Mouse (Mus musculus): ENCODE results near the gene Myo18a. TPM values are rescaled to one million over a fixed set of nuclear protein-coding genes. Genes with fewer than 3 reads are reported as not detected.
A peak's percentile ranks its signal among the peaks of the same experiment; 100 is the strongest.

Gene Myo18a
- polyA plus RNA-seq, 1 experiment from 2014 or later: 38.7 TPM

GRCm38 (mm10) chr11:77828163-77828562, 65.1 kb downstream of the Myo18a start:
- H3K27ac ChIP-seq (replicated peaks): no peak overlapping the region
- H3K9me3 ChIP-seq (ENCODE audit: control insufficient read depth, low read length): no peaks in the 10 kb centered on the region
- no peak overlapping the region for H3K9ac ChIP-seq (ENCODE audit: low read length)
- no peaks in the 10 kb centered on the region for H3K4me1 ChIP-seq (replicated peaks; ENCODE audit: control insufficient read depth, insufficient read depth)
- TF ChIP-seq CTCF (IDR thresholded peaks at IDR 0.05; ENCODE audit: low read depth): peak; percentile 38; the same call in 1 of the 2 replicates
- TF ChIP-seq EP300 (optimal IDR thresholded peaks at IDR 0.05): no peak
- 84% methylated on average over 5 of the region's 5 CpGs for WGBS
- H3K36me3 ChIP-seq (ENCODE audit: control insufficient read depth, insufficient read depth, low read length): peaks cover 21% of the 10 kb centered on the region
- no peaks in the 10 kb centered on the region for H3K27me3 ChIP-seq (ENCODE audit: control insufficient read depth, insufficient read depth, low read length)
- no peak overlapping the region for H3K4me2 ChIP-seq (replicated peaks; ENCODE audit: low read depth)
- H3K4me3 ChIP-seq (ENCODE audit: low read depth, low read length): no peak overlapping the region
- ATAC-seq (ENCODE audit: low FRiP score, low TSS enrichment): no peak
- no peak for DNase-seq (ENCODE audit: low spot score)

- 84% methylated on average over 23 of the region's 23 CpGs for WGBS
- no peak for ATAC-seq (ENCODE audit: low FRiP score, low TSS enrichment)
Observed at GRCm38 (mm10) chr11:77829043-77829841, 66.2 kb downstream of the Myo18a start.

GRCm38 (mm10) chr11:77830875-77831274, 67.8 kb downstream of the Myo18a start:
- H3K4me3 ChIP-seq (ENCODE audit: low read depth, low read length): no peak overlapping the region
- H3K27me3 ChIP-seq (ENCODE audit: control insufficient read depth, insufficient read depth, low read length): no peaks in the 10 kb centered on the region
- TF ChIP-seq CTCF (IDR thresholded peaks at IDR 0.05; ENCODE audit: low read depth) (no peak), EP300 (optimal IDR thresholded peaks at IDR 0.05) (no peak)
- DNase-seq (ENCODE audit: low spot score) (no peak), ATAC-seq (ENCODE audit: low FRiP score, low TSS enrichment) (no peak)
- no peak overlapping the region for H3K9ac ChIP-seq (ENCODE audit: low read length)
- H3K36me3 ChIP-seq (ENCODE audit: control insufficient read depth, insufficient read depth, low read length): peaks cover 14% of the 10 kb centered on the region; the same call in 1 of the 2 replicates
- no peak overlapping the region for H3K27ac ChIP-seq (replicated peaks)
- H3K9me3 ChIP-seq (ENCODE audit: control insufficient read depth, low read length): no peaks in the 10 kb centered on the region
- H3K4me1 ChIP-seq (replicated peaks; ENCODE audit: control insufficient read depth, insufficient read depth): no peaks in the 10 kb centered on the region
- no peak overlapping the region for H3K4me2 ChIP-seq (replicated peaks; ENCODE audit: low read depth)
- WGBS: 62% methylated on average over 7 of the region's 7 CpGs

More at GRCm38 (mm10) chr11:77829043-77829841, 66.2 kb downstream of the Myo18a start:
- Histone ChIP-seq H3K36me3 (ENCODE audit: control insufficient read depth, insufficient read depth, low read length) (peaks cover 16% of the 10 kb centered on the region; the same call in 1 of the 2 replicates), H3K27me3 (ENCODE audit: control insufficient read depth, insufficient read depth, low read length) (no peaks in the 10 kb centered on the region), H3K9me3 (ENCODE audit: control insufficient read depth, low read length) (no peaks in the 10 kb centered on the region), H3K9ac (ENCODE audit: low read length) (no peak overlapping the region), H3K27ac (replicated peaks) (no peak overlapping the region), H3K4me3 (ENCODE audit: low read depth, low read length) (no peak overlapping the region), H3K4me2 (replicated peaks; ENCODE audit: low read depth) (no peak overlapping the region), H3K4me1 (replicated peaks; ENCODE audit: control insufficient read depth, insufficient read depth) (no peaks in the 10 kb centered on the region)
- no peak for TF ChIP-seq EP300 (optimal IDR thresholded peaks at IDR 0.05)
- TF ChIP-seq CTCF (IDR thresholded peaks at IDR 0.05; ENCODE audit: low read depth): no peak
- no peak for DNase-seq (ENCODE audit: low spot score)

- H3K4me2 ChIP-seq (replicated peaks; ENCODE audit: low read depth): no peak overlapping the region
- no peak overlapping the region for H3K4me3 ChIP-seq (ENCODE audit: low read depth, low read length)
- H3K9me3 ChIP-seq (ENCODE audit: control insufficient read depth, low read length): no peaks in the 10 kb centered on the region
- TF ChIP-seq CTCF (IDR thresholded peaks at IDR 0.05; ENCODE audit: low read depth) (no peak), EP300 (optimal IDR thresholded peaks at IDR 0.05) (no peak)
- H3K27me3 ChIP-seq (ENCODE audit: control insufficient read depth, insufficient read depth, low read length): no peaks in the 10 kb centered on the region
- ATAC-seq (ENCODE audit: low FRiP score, low TSS enrichment) (no peak), DNase-seq (ENCODE audit: low spot score) (no peak)
- H3K36me3 ChIP-seq (ENCODE audit: control insufficient read depth, insufficient read depth, low read length): peaks cover 14% of the 10 kb centered on the region; the same call in 1 of the 2 replicates
- no peak overlapping the region for H3K27ac ChIP-seq (replicated peaks)
- H3K9ac ChIP-seq (ENCODE audit: low read length): no peak overlapping the region
- H3K4me1 ChIP-seq (replicated peaks; ENCODE audit: control insufficient read depth, insufficient read depth): no peaks in the 10 kb centered on the region
- WGBS: 81% methylated on average over 4 of the region's 4 CpGs
Observed at GRCm38 (mm10) chr11:77832541-77832940, 69.5 kb downstream of the Myo18a start.

- no peak for DNase-seq (ENCODE audit: low spot score)
- TF ChIP-seq EP300 (optimal IDR thresholded peaks at IDR 0.05) (no peak), CTCF (IDR thresholded peaks at IDR 0.05; ENCODE audit: low read depth) (peak; percentile 58)
Observed at GRCm38 (mm10) chr11:77835109-77835508, 72.1 kb downstream of the Myo18a start.

GRCm38 (mm10) chr11:77836290-77836689, 73.2 kb downstream of the Myo18a start:
- Histone ChIP-seq H3K4me1 (replicated peaks; ENCODE audit: control insufficient read depth, insufficient read depth) (no peaks in the 10 kb centered on the region), H3K9me3 (ENCODE audit: control insufficient read depth, low read length) (no peaks in the 10 kb centered on the region), H3K4me2 (replicated peaks; ENCODE audit: low read depth) (no peak overlapping the region), H3K27ac (replicated peaks) (peak overlapping the region; percentile 63), H3K9ac (ENCODE audit: low read length) (no peak overlapping the region), H3K36me3 (ENCODE audit: control insufficient read depth, insufficient read depth, low read length) (peaks cover 10% of the 10 kb centered on the region; the same call in 1 of the 2 replicates), H3K4me3 (ENCODE audit: low read depth, low read length) (no peak overlapping the region), H3K27me3 (ENCODE audit: control insufficient read depth, insufficient read depth, low read length) (no peaks in the 10 kb centered on the region)
- 75% methylated on average over 5 of the region's 5 CpGs for WGBS
- DNase-seq (ENCODE audit: low spot score) (no peak), ATAC-seq (ENCODE audit: low FRiP score, low TSS enrichment) (no peak)
- TF ChIP-seq CTCF (IDR thresholded peaks at IDR 0.05; ENCODE audit: low read depth) (no peak), EP300 (optimal IDR thresholded peaks at IDR 0.05) (no peak)

More at GRCm38 (mm10) chr11:77835109-77835508, 72.1 kb downstream of the Myo18a start:
- WGBS: 75% methylated on average over 3 of the region's 3 CpGs
- no peaks in the 10 kb centered on the region for H3K9me3 ChIP-seq (ENCODE audit: control insufficient read depth, low read length)
- H3K27ac ChIP-seq (replicated peaks): no peak overlapping the region
- no peaks in the 10 kb centered on the region for H3K4me1 ChIP-seq (replicated peaks; ENCODE audit: control insufficient read depth, insufficient read depth)
- H3K4me2 ChIP-seq (replicated peaks; ENCODE audit: low read depth): no peak overlapping the region
- ATAC-seq (ENCODE audit: low FRiP score, low TSS enrichment): no peak
- peaks cover 10% of the 10 kb centered on the region; the same call in 1 of the 2 replicates for H3K36me3 ChIP-seq (ENCODE audit: control insufficient read depth, insufficient read depth, low read length)
- H3K4me3 ChIP-seq (ENCODE audit: low read depth, low read length): no peak overlapping the region
- no peaks in the 10 kb centered on the region for H3K27me3 ChIP-seq (ENCODE audit: control insufficient read depth, insufficient read depth, low read length)
- H3K9ac ChIP-seq (ENCODE audit: low read length): no peak overlapping the region
